Mouse (Mus musculus): ENCODE results near the gene 4930548H24Rik. TPM values are rescaled to one million over a fixed set of nuclear protein-coding genes. Genes with fewer than 3 reads are reported as not detected.

4930548H24Rik gene
- polyA plus RNA-seq, 1 experiment from 2014 or later, result not detected

DNA sequence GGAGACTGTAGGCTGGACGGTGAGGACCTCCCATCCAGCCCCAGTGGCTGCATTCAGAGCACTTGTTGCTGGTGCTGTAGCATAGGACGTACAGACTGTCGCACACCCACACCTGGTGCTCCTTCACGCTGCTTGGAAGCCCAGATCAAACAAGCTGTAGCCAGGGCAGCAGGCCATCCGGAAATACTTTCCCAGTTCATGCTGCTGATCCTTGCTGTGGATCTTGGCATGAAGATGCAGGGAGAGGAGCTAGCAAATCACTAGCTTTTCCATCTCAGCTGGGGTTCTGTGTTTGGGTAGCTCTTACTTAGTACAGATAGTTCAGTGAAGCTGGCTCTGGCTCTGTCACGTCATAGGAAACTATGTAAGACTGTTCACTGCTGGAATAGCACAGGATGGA is 15.8 kb upstream of the 4930548H24Rik start:
- TF ChIP-seq CTCF (IDR thresholded peaks at IDR 0.05; ENCODE audit: low read depth) (no peak), EP300 (IDR thresholded peaks at IDR 0.05; ENCODE audit: low read depth) (no peak)
- WGBS (ENCODE audit: insufficient replicate concordance), result 87% methylated on average over 6 of the region's 6 CpGs
- peaks cover 47% of the 10 kb centered on the region for H3K36me3 ChIP-seq (replicated peaks; ENCODE audit: insufficient read depth, low read length)
- no peaks in the 10 kb centered on the region; the same call in 1 of the 2 replicates for H3K4me1 ChIP-seq (ENCODE audit: insufficient read depth)
- no peak overlapping the region for H3K27ac ChIP-seq (ENCODE audit: low read depth)
- no peaks in the 10 kb centered on the region for H3K9me3 ChIP-seq (ENCODE audit: low read length)
- no peaks in the 10 kb centered on the region for H3K27me3 ChIP-seq (ENCODE audit: insufficient read depth, low read length)
- ATAC-seq (no peak), DNase-seq (no peak)
- H3K4me2 ChIP-seq (ENCODE audit: low read depth, low read length), result no peak overlapping the region
- no peak overlapping the region for H3K9ac ChIP-seq (replicated peaks)
- no peak overlapping the region for H3K4me3 ChIP-seq (ENCODE audit: low read depth, low read length)

DNA sequence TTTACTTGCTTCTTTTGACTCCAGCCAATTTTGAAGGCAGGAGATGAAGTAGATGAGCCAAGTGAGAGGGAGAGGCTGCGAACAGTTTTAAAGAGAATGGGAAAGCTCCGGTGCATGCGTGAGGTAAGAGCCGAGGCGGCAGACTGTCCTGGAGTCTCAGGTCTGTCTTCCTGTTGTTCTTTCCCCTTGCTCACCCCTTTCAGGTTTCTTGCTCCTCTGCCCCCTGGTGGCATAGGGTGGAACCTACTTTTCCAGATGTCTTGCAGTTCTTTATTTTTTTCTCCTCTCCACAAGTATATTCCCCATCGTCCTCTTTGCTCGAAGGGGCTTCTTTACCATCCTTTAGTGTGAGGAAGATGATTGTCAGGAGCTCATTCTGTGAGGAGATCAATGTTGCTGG is 15.2 kb upstream of the 4930548H24Rik start:
- no peak overlapping the region for H3K9ac ChIP-seq (replicated peaks)
- DNase-seq, result peak; percentile 67
- TF ChIP-seq CTCF (IDR thresholded peaks at IDR 0.05; ENCODE audit: low read depth), result peak; percentile 70
- no peak for TF ChIP-seq EP300 (IDR thresholded peaks at IDR 0.05; ENCODE audit: low read depth)
- no peaks in the 10 kb centered on the region for H3K9me3 ChIP-seq (ENCODE audit: low read length)
- H3K36me3 ChIP-seq (replicated peaks; ENCODE audit: insufficient read depth, low read length), result peaks cover 47% of the 10 kb centered on the region
- no peak overlapping the region for H3K4me2 ChIP-seq (ENCODE audit: low read depth, low read length)
- no peaks in the 10 kb centered on the region for H3K27me3 ChIP-seq (ENCODE audit: insufficient read depth, low read length)
- no peak for ATAC-seq
- no peaks in the 10 kb centered on the region; the same call in 1 of the 2 replicates for H3K4me1 ChIP-seq (ENCODE audit: insufficient read depth)
- H3K4me3 ChIP-seq (ENCODE audit: low read depth, low read length), result no peak overlapping the region
- H3K27ac ChIP-seq (ENCODE audit: low read depth), result no peak overlapping the region
- WGBS (ENCODE audit: insufficient replicate concordance), result 62% methylated on average over 7 of the region's 7 CpGs

- H3K4me3 ChIP-seq (ENCODE audit: low read depth, low read length), result no peak overlapping the region
- H3K9me3 ChIP-seq (ENCODE audit: low read length), result no peaks in the 10 kb centered on the region
- H3K4me1 ChIP-seq (ENCODE audit: insufficient read depth), result no peaks in the 10 kb centered on the region
- no peak for TF ChIP-seq CTCF (IDR thresholded peaks at IDR 0.05; ENCODE audit: low read depth)
- TF ChIP-seq EP300 (IDR thresholded peaks at IDR 0.05; ENCODE audit: low read depth), result no peak
- no peak overlapping the region for H3K4me2 ChIP-seq (ENCODE audit: low read depth, low read length)
- H3K9ac ChIP-seq (replicated peaks), result no peak overlapping the region
- no peak overlapping the region for H3K27ac ChIP-seq (ENCODE audit: low read depth)
- H3K27me3 ChIP-seq (ENCODE audit: insufficient read depth, low read length), result no peaks in the 10 kb centered on the region
- no peak for DNase-seq
- peaks cover 47% of the 10 kb centered on the region for H3K36me3 ChIP-seq (replicated peaks; ENCODE audit: insufficient read depth, low read length)
- WGBS (ENCODE audit: insufficient replicate concordance), result 90% methylated on average over 4 of the region's 4 CpGs
- no peak for ATAC-seq
Observed at GRCm38 (mm10) chr5:31480536-31480935, 5.0 kb upstream of the 4930548H24Rik start.

DNA sequence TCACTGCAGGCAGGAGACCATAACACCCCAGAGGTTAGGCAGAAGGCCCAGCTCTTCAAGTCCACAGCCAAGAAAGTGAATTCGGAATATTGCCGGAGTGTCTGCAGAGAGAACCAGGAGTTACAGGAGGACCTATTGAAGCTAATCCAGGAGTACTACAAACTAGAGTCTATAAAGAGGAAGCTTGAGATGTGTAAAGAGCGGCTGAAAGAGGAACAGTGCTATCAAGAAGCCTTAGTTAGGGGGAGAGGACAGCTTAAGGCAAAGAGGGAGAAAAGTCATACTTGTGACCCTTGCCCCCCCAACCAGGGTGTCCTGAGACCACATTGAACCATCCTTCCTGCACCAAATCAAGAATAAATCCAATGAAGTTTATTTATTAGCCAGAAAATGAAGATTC is 2.3 kb downstream of the 4930548H24Rik start:
- Histone ChIP-seq H3K9ac (replicated peaks) (no peak overlapping the region), H3K4me2 (ENCODE audit: low read depth, low read length) (no peak overlapping the region), H3K4me1 (ENCODE audit: insufficient read depth) (no peaks in the 10 kb centered on the region), H3K4me3 (ENCODE audit: low read depth, low read length) (no peak overlapping the region), H3K27ac (ENCODE audit: low read depth) (no peak overlapping the region), H3K36me3 (replicated peaks; ENCODE audit: insufficient read depth, low read length) (no peaks in the 10 kb centered on the region), H3K27me3 (ENCODE audit: insufficient read depth, low read length) (no peaks in the 10 kb centered on the region), H3K9me3 (ENCODE audit: low read length) (no peaks in the 10 kb centered on the region)
- TF ChIP-seq CTCF (IDR thresholded peaks at IDR 0.05; ENCODE audit: low read depth) (no peak), EP300 (IDR thresholded peaks at IDR 0.05; ENCODE audit: low read depth) (no peak)
- 75% methylated on average over 3 of the region's 3 CpGs for whole genome bisulfite sequencing (ENCODE audit: insufficient replicate concordance)
- DNase-seq, result no peak
- ATAC-seq, result no peak

- Histone ChIP-seq H3K27me3 (ENCODE audit: insufficient read depth, low read length) (no peaks in the 10 kb centered on the region), H3K4me1 (ENCODE audit: insufficient read depth) (peaks cover 3% of the 10 kb centered on the region), H3K4me2 (ENCODE audit: low read depth, low read length) (no peak overlapping the region), H3K27ac (ENCODE audit: low read depth) (no peak overlapping the region), H3K9ac (replicated peaks) (no peak overlapping the region), H3K9me3 (ENCODE audit: low read length) (no peaks in the 10 kb centered on the region), H3K36me3 (replicated peaks; ENCODE audit: insufficient read depth, low read length) (no peaks in the 10 kb centered on the region), H3K4me3 (ENCODE audit: low read depth, low read length) (no peak overlapping the region)
- no peak for DNase-seq
- WGBS (ENCODE audit: insufficient replicate concordance), result 59% methylated on average over 7 of the region's 7 CpGs
- no peak for ATAC-seq
- TF ChIP-seq CTCF (IDR thresholded peaks at IDR 0.05; ENCODE audit: low read depth) (no peak), EP300 (IDR thresholded peaks at IDR 0.05; ENCODE audit: low read depth) (no peak)
Observed at GRCm38 (mm10) chr5:31489116-31489769, 3.7 kb downstream of the 4930548H24Rik start.

DNA sequence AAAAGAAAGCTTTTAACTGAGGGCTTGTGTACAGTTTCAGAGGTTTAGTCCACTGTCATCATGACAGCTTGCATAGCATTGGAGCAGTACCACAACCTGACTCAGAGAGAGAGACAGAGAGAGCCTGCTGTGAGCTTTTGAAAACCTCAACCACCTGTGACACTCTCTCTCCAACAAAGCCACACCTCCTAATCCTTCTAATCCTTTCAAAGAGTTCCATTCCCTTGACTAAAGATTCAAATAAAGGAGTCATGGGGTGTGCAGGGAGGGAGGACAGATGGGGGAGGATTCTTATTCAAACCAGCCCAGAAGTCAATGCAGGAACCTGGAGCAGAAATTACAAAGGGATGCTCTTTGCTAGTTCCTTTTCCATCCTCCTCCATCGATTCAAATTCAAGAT is 6.5 kb downstream of the 4930548H24Rik start:
- H3K9ac ChIP-seq (replicated peaks), result no peak overlapping the region
- no peaks in the 10 kb centered on the region for H3K9me3 ChIP-seq (ENCODE audit: low read length)
- no peak for ATAC-seq
- H3K4me2 ChIP-seq (ENCODE audit: low read depth, low read length), result no peak overlapping the region
- TF ChIP-seq EP300 (IDR thresholded peaks at IDR 0.05; ENCODE audit: low read depth), result no peak
- no peak for TF ChIP-seq CTCF (IDR thresholded peaks at IDR 0.05; ENCODE audit: low read depth)
- H3K36me3 ChIP-seq (replicated peaks; ENCODE audit: insufficient read depth, low read length), result peaks cover 7% of the 10 kb centered on the region
- H3K27ac ChIP-seq (ENCODE audit: low read depth), result no peak overlapping the region
- no peaks in the 10 kb centered on the region for H3K27me3 ChIP-seq (ENCODE audit: insufficient read depth, low read length)
- no peak overlapping the region for H3K4me3 ChIP-seq (ENCODE audit: low read depth, low read length)
- DNase-seq, result no peak
- 38% methylated on average over 1 of the region's 1 CpGs for WGBS (ENCODE audit: insufficient replicate concordance)
- H3K4me1 ChIP-seq (ENCODE audit: insufficient read depth), result peaks cover 8% of the 10 kb centered on the region
